Mouse (Mus musculus): ENCODE data around the gene Lcn6. TPM values are rescaled to one million over a fixed set of nuclear protein-coding genes. Genes with fewer than 3 reads are reported as not detected.
A peak's percentile ranks its signal among the peaks of the same experiment; 100 is the strongest.
"Not testable (repeated sequence)": the region's sequence is repeated elsewhere in the genome, so short reads cannot be mapped to it uniquely, and the experiment has no call there.

Gene Lcn6
- total RNA-seq, 2 experiments from 2014 or later: not detected

- DNase-seq (ENCODE audit: extremely low spot score in 1 of 2, low spot score in 2 of 2): no peak
These were observed 20.4 kb downstream of the Lcn6 start for GRCm38 (mm10) chr2:25696951-25697350.

DNA sequence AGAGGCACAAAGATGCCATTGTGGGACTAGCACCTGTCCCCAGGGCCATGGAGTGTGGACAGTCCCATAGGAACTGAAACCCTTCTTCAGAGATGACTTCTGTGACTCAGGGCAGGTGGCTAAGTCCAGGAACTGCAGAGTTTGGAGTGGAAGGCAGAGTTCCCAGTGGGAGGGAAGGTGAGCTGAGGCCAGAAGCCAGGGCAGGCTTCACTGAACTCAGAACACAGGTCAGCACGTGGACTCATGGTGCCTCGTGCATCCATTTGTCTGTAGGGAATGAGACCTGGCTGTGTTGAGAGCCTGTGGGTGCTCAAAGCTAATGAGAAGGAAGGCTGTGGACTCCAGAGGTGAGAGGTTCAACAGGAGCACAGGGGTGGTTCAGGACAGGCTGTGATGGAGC, 22.1 kb downstream of the Lcn6 start:
- intact Hi-C loops (cut with DNase I): loop anchor here (2.0 kb wide), 1 partner anchor 54 kb away; no protein-coding TSS in a partner anchor
- DNase-seq (ENCODE audit: extremely low spot score in 1 of 2, low spot score in 2 of 2): no peak

More at GRCm38 (mm10) chr2:25696951-25697350, 20.4 kb downstream of the Lcn6 start:
- intact Hi-C loops (cut with DNase I): no loop called here

- DNase-seq (ENCODE audit: extremely low spot score in 1 of 2, low spot score in 2 of 2): not testable (repeated sequence)
- intact Hi-C loops (cut with DNase I): loop anchor here (2.0 kb wide), 1 partner anchor 53 kb away; no protein-coding TSS in a partner anchor
These were observed 23.2 kb downstream of the Lcn6 start, which contains the start of gene Obp2a for GRCm38 (mm10) chr2:25699743-25700142. Obp2a (plus strand) TSS chr2:25700043.

- no peak for DNase-seq (ENCODE audit: extremely low spot score in 1 of 2, low spot score in 2 of 2)
- intact Hi-C loops (cut with DNase I): no loop called here
These were observed 24.4 kb downstream of the Lcn6 start for GRCm38 (mm10) chr2:25701001-25701400.

DNA sequence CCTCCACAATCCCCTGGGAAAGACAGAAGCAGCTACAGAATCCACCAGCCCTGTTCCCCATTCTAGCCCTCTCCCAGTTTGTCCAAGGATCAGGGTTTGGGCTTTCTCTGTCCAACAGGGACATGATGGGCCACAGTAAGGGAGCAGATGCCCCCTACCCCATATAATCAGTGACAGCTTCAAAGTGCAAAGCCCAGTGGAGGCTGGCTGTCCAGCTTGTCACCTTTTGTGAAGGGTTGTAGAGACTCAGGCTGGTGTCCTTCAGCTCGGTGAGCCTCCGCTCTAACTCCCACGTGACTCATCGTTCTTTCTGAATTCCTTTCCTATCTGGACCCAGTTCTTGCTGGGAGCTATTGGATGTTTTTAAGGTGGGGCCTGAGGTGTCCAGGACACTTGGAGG, 27.1 kb downstream of the Lcn6 start:
- no peak for DNase-seq (ENCODE audit: extremely low spot score in 1 of 2, low spot score in 2 of 2)
- intact Hi-C loops (cut with DNase I): no loop called here

GRCm38 (mm10) chr2:25706643-25707481, 30.3 kb downstream of the Lcn6 start, which contains the start of gene Bmyc:
Bmyc (plus strand) TSS chr2:25706739.
- intact Hi-C loops (cut with DNase I): no loop called here
- peak; percentile 87 to 90 for DNase-seq (ENCODE audit: extremely low spot score in 1 of 2, low spot score in 2 of 2)

GRCm38 (mm10) chr2:25708121-25708520, 31.5 kb downstream of the Lcn6 start:
- peak; percentile 36 to 71 for DNase-seq (ENCODE audit: extremely low spot score in 1 of 2, low spot score in 2 of 2)
- intact Hi-C loops (cut with DNase I): no loop called here

DNA sequence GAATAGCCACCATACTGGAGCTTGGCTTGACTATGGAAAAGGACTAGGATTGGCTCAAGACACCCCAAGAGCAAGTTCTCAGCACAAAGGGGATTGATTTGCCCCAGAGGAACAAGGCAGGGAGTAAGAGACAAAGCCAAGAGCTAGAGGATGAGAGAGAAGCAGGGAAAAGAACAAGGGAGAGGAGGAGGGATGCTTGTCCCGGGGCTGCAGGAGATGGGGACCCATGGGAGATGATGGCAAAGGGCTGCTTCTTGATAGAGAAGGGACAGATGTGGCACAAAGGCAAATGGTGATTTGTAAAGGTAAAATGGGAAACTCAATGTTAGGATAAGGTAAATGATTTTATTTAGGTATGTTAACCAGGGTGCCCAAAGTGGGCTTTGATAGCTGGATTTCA, 32.5 kb downstream of the Lcn6 start:
- intact Hi-C loops (cut with DNase I); DNase-seq (ENCODE audit: extremely low spot score in 1 of 2, low spot score in 2 of 2): not testable (repeated sequence)

DNA sequence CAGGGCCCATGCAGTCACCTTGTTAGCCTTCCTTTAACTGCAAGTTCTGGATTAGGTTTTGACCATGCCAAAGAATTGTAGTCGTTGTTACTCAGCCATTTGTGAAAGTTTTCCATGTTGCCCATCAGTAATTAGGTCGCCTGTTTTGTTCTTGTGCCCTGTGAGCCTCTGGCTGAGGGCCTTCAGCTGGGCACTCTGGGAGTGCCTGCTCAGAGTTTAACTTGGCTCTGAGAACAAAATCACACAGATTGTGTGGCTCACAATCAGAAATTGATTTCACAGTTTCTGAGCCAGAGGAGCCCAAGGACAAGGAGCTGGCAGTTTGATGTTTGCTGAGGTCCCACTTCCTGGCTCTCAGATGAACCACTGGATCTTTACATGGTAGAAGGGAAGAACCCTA, 33.2 kb downstream of the Lcn6 start:
- DNase-seq (ENCODE audit: extremely low spot score in 1 of 2, low spot score in 2 of 2); intact Hi-C loops (cut with DNase I): not testable (repeated sequence)

DNA sequence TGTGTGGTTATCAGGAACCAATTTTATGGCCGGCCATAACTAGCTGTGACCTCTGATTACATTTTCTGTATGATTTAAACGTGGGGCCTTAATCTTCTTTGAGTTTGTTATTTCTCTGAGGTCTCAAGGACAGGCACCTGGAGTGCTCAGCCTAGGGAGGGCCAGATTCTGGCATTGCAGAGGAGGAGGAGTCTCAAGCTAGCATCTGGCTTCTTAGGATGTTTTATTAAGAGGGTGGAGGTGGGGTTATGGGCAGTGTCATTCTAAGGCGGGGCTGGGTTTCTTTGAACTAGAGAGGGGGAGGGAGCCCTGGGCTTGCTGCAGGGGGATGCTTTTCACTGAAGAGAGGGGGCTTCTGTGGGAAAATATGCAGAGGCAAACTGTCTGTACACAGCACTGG, 35.1 kb downstream of the Lcn6 start:
- intact Hi-C loops (cut with DNase I); DNase-seq (ENCODE audit: extremely low spot score in 1 of 2, low spot score in 2 of 2): not testable (repeated sequence)

DNA sequence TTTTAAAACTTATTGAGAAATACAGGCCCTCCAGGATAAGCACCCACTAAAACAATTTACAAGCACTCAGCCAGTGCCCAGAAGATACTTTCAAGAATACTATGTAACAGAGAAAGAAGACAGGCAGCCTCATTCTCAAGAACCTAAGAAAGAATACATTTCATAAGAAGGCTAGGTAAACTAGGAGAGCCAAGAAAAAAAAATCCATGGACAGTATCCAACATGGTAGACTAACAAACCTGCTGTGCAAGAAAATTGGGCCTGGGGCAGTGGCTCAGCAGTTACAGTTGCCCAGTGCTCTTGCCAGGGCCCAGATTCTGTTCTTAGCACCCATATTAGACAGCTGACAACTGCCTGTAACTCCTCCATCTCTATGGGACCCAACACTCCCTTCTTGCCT, 40.6 kb downstream of the Lcn6 start:
- intact Hi-C loops (cut with DNase I): no loop called here
- no peak for DNase-seq (ENCODE audit: extremely low spot score in 1 of 2, low spot score in 2 of 2)

Other genes starting within 250 kb of the Lcn6 start
- gene Abca2, start 248.1 kb upstream of the Lcn6 start, total RNA-seq (2021): 100 to 1,000 TPM; 113 to 121 TPM
- gene Clic3, start 219.9 kb upstream of the Lcn6 start, total RNA-seq (2021): under 1 TPM in 1 of 2 experiments, not detected in 1; 0.87 TPM
- 10 to 100 TPM; 72.0 to 79.5 TPM for gene Paxx, start 215.7 kb upstream of the Lcn6 start, total RNA-seq (2021)
- 1,000 to 10,000 TPM; 1,004 to 1,053 TPM for gene Ptgds, start 206.7 kb upstream of the Lcn6 start, total RNA-seq (2021)
- not detected for gene Lcn12, start 182.9 kb upstream of the Lcn6 start, total RNA-seq (2021)
- 100 to 1,000 TPM; 127 TPM for gene Fbxw5, start 176.0 kb upstream of the Lcn6 start, total RNA-seq (2021)
- gene C8g, start 175.1 kb upstream of the Lcn6 start, total RNA-seq (2021): 1 to 10 TPM; 1.2 to 2.3 TPM
- gene Traf2, start 129.8 kb upstream of the Lcn6 start, total RNA-seq (2021): 1 to 10 TPM; 7.8 to 8.6 TPM
- 100 to 1,000 TPM; 181 to 191 TPM for gene Edf1, start 118.9 kb upstream of the Lcn6 start, total RNA-seq (2021)
- gene Mamdc4, start 101.9 kb upstream of the Lcn6 start, total RNA-seq (2021): 1 to 10 TPM; 1.7 to 2.2 TPM
- gene Phpt1, start 101.6 kb upstream of the Lcn6 start, total RNA-seq (2021): 100 to 1,000 TPM; 103 to 105 TPM
- 100 to 1,000 TPM; 104 to 108 TPM for gene Ajm1, start 95.0 kb upstream of the Lcn6 start, total RNA-seq (2021)
- 10 to 100 TPM; 81.8 to 96.7 TPM for gene Rabl6, start 68.3 kb upstream of the Lcn6 start, total RNA-seq (2021)
- gene Ccdc183, start 59.1 kb upstream of the Lcn6 start, total RNA-seq (2021): not detected
- 10 to 100 TPM; 20.5 to 24.5 TPM for gene Tmem141, start 54.8 kb upstream of the Lcn6 start, total RNA-seq (2021)
- gene Fcna, start 48.8 kb upstream of the Lcn6 start, total RNA-seq (2021): under 1 TPM; 0.69 to 0.99 TPM
- gene Lcn8, start 23.7 kb upstream of the Lcn6 start, total RNA-seq (2021): not detected
- not detected for gene Lcn5, start 18.8 kb upstream of the Lcn6 start, total RNA-seq (2021)
- gene Lcn10, start 5.9 kb downstream of the Lcn6 start, total RNA-seq (2021): not detected
- gene Obp2a, start 23.3 kb downstream of the Lcn6 start, total RNA-seq (2021): not detected
- gene Bmyc, start 30.0 kb downstream of the Lcn6 start, total RNA-seq (2021): 10 to 100 TPM; 80.8 to 95.4 TPM
- not detected for gene Obp2b, start 60.2 kb downstream of the Lcn6 start, total RNA-seq (2021)
- not detected for gene Lcn3, start 88.8 kb downstream of the Lcn6 start, total RNA-seq (2021)
- gene Lcn11, start 100.2 kb downstream of the Lcn6 start, total RNA-seq (2021): not detected
- not detected for gene Gm13539, start 105.5 kb downstream of the Lcn6 start, total RNA-seq (2021)
- not detected for gene Glt6d1, start 139.1 kb downstream of the Lcn6 start, total RNA-seq (2021)
- gene Lcn9, start 146.4 kb downstream of the Lcn6 start, total RNA-seq (2021): not detected
- gene Sohlh1, start 170.5 kb downstream of the Lcn6 start, total RNA-seq (2021): not detected
- 100 to 1,000 TPM in 1 of 2 experiments, 10 to 100 TPM in 1; 94.7 to 126 TPM for gene Kcnt1, start 186.9 kb downstream of the Lcn6 start, total RNA-seq (2021)

All from left cerebral cortex, postnatal 10 days (tissue).